Mouse (Mus musculus) megakaryocyte-erythroid progenitor cell, adult 5 weeks (primary cell): ENCODE results near the gene Gm20388. TPM values are rescaled to one million over a fixed set of nuclear protein-coding genes. Genes with fewer than 3 reads are reported as not detected.

Source experiments
- polyA plus RNA-seq: library from polyadenylated mRNA; stranded (reverse); fragments of >175 nt; gene quantifications from 2 replicates; pipeline ENCODE4 v1.2.3, GENCODE M21; 2012

Gm20388 gene
- polyA plus RNA-seq, 1 experiment = 10.2 TPM

GRCm38 (mm10) chr8:123518667-123519066 lies 3608.0 kb downstream of the Gm20388 start, which contains the start of gene Gas8:
Gas8 (plus strand) TSS chr8:123518834.

GRCm38 (mm10) chr8:123653308-123653993 lies 3742.8 kb downstream of the Gm20388 start, which contains the start of gene Rhou:
Rhou (plus strand) TSS chr8:123653929.

GRCm38 (mm10) chr8:123805718-123806373 lies 3895.2 kb downstream of the Gm20388 start, which contains the start of gene Rab4a:
Rab4a (plus strand) TSS chr8:123805985.

GRCm38 (mm10) chr8:123859648-123860259 lies 3949.1 kb downstream of the Gm20388 start, which contains the start of gene Ccsap:
Ccsap (minus strand) TSS chr8:123860209.

GRCm38 (mm10) chr8:123894502-123895097 lies 3984.0 kb downstream of the Gm20388 start, which contains the start of gene Acta1:
Acta1 (minus strand) TSS chr8:123894751.

DNA sequence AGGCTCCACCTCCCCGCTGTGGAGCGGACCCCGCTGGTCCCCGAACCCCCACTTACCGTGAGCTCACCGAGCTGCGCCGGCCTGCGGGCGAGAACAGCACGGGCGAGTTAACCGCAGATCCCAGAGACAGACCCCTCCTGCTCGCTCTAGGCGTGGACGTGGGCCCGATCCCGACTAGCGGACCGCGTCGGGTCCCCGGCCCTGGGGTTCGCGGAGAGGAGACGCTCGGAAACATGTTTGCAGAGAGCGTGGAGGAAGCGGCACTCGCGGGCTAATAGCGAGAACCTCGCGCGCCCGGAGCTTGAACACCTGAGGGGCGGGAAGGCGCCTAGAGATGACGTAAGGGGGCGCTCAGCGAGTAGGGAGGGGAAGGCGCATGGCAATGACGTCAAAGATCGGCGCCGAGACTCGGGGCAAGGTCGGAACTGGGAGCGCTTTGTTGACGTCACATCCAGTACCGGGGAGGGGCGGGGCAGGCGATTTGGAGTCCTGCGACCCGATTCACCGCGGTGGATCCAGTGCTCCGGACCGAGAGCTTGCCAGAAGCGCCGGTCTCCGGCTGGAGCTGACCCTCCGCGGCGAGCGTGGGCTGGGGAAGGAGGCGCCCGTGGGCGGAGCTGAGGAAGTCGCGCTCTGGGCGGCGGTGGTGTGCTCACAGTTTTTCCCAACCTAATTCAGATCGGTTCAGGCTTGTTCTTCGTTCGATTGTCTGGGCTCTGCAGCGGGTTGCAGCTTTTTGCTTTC lies 4038.5 kb downstream of the Gm20388 start, which contains the start of gene Nup133:
Nup133 (minus strand) TSS at position 324 of the 744 bp plus-strand sequence.

GRCm38 (mm10) chr8:123982826-123983400 lies 4072.3 kb downstream of the Gm20388 start, which contains the start of gene Abcb10:
Abcb10 (minus strand) TSS chr8:123983122.

DNA sequence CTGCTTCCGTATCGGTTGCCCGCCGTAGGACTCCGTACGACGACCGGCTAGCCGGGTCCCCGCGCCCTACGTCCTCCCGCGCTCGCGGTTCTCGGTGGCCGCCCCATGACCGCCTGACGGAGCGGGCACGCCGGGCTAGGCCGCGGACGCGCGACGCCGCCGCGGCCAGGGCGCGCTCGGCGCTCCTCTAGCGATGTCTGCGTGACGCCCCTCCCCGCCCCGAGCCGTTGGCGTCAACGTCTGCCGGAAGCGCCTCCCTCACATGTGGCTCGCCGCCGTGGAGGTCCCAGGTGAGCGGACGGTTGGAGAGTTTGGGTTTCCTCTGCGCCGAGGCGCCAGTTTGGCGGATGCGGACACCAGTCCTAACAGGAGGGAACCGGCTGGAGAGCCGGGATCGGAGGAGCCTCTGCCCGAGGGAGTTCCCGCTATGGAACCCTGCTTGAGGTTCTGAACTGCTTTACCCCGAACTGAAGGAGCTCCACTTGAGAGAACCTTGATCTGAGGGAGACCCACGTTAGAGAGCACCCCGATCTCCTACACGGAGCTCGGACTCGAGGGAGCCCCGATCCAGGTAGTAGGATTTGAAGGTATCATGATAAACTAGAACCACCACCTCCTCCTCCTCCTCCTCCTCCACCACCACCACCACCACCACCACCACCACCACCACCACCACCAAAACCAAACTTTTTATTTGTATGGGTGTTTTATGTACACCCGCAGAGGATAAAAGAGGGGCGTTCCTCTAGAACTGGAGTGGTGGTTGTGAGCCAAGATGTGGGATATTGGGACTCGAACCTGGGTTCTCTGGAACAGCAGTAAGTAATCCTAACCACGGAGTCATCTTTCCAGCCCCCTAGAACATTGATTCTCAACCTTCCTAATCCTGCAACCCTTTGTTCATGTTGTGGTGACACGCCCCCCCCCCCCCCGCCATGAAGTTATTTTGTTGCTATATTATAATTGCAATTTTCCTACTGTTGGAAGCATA lies 4110.9 kb downstream of the Gm20388 start, which contains the start of the genes Taf5l and Urb2:
Taf5l (minus strand) TSS at position 161 of the 991 bp plus-strand sequence.
Urb2 (plus strand) TSS at position 272 of the 991 bp plus-strand sequence.

DNA sequence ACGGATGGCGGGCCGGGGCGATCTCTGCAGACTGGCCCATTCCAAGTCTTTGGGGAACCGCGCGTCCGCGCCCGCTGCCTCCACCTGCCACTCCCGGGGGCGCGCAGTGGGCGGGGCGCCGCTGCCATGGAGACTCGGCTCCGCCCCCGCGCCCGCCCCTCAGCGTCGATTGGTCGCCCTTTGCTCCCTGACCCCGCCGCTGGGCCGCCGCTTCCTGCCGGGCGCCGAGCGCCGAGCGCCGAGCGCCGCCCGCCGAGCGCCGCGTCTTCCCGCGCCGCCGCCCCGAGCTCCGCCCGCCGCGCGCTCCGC lies 4320.5 kb downstream of the Gm20388 start, which contains the start of gene Galnt2:
Galnt2 (plus strand) TSS at position 216 of the 309 bp plus-strand sequence.

Other genes starting within 250 kb of the Gm20388 start
- gene Wfdc1, start 244.5 kb upstream of the Gm20388 start, polyA plus RNA-seq = not detected in 2 replicates
- gene Atp2c2, start 210.8 kb upstream of the Gm20388 start, polyA plus RNA-seq = 0.12 and 0.19 TPM in 2 replicates
- 2.7 and 4.1 TPM in 2 replicates for gene Tldc1, start 132.4 kb upstream of the Gm20388 start, polyA plus RNA-seq
- 501 and 581 TPM in 2 replicates for gene Cotl1, start 70.3 kb upstream of the Gm20388 start, polyA plus RNA-seq
- gene Klhl36, start 48.6 kb upstream of the Gm20388 start, polyA plus RNA-seq = 13.0 and 13.6 TPM in 2 replicates
- 56.1 and 62.7 TPM in 2 replicates for gene Usp10, start 481 bp upstream of the Gm20388 start, polyA plus RNA-seq
- 1.3 and 3.6 TPM in 2 replicates for gene Crispld2, start 81.6 kb downstream of the Gm20388 start, polyA plus RNA-seq
- 24.7 and 28.0 TPM in 2 replicates for gene Zdhhc7, start 190.6 kb downstream of the Gm20388 start, polyA plus RNA-seq
- 1.9 and 3.0 TPM in 2 replicates for gene 6430548M08Rik, start 203.3 kb downstream of the Gm20388 start, polyA plus RNA-seq